Mouse (Mus musculus) lung, adult 2 months (tissue): ENCODE measurements around the gene Fastkd1.

Experiments
- CTCF ChIP-seq: fragments of 200-500 bp; IDR thresholded peaks from 2 replicates; pipeline ENCODE4 v1.5.1; 2011; ENCODE audit warnings: mild to moderate bottlenecking, low read length, control low read depth; ENCODE audit not compliant: insufficient read depth
- POLR2A ChIP-seq: fragments of 200-500 bp; IDR thresholded peaks from 2 replicates; pipeline ENCODE4 v1.6.1; 2011; ENCODE audit warnings: low read depth, mild to moderate bottlenecking, control low read depth, low read length, borderline replicate concordance; ENCODE audit errors: extremely low read depth

DNA sequence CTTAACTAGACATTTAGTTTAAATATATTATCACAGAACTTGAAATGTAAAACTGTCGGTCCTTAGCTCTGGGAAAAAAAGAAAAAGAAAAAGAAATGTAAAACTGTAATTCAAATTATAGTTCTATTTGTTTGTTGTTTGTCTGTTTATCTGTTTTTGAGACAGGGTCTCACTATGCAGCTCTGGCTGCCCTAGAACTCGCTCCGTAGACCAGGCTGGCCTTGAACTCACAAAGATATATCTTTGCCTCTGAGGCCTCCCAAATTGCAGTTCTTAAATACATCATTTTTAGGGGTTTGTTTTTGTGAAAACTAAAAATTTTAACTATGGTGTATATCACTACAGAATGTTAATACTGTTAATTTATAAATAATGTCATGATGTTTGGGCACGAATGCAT is 45.7 kb downstream of the Fastkd1 start:
- TF ChIP-seq CTCF (no peak), POLR2A (no peak)
